20 mouse cellular contexts compared by ENCODE assay signal in genomic region chr8:44758727-44759126, GRCm38 (mm10).
DNase-seq lines count a peak whose midpoint lies in the region; ATAC-seq and TF ChIP-seq lines count a peak whose summit lies in the region.
"Had no signal": no experiment of that assay in that cellular context is flagged by ENCODE, and none has a peak within 500 bp of the region (broad histone marks: within the 10 kb centered on the region; RNA-seq: fewer than 3 reads in every experiment).

No protein-coding gene starts in this region.

- CTCF ChIA-PET in Patski (lab: Charles Lee), result interaction anchor here (1.2 to 1.5 kb wide), 4 partner anchors 19 to 593 kb away, joined by 3 to 4 read pairs (median 3); no protein-coding TSS in a partner anchor

- in situ Hi-C loops in Patski (cut with MboI; ENCODE audit: low pct_unique_long_range_greater_than_20kb), result no loop called here

- DNase-seq in embryonic facial prominence, embryonic 11.5 days (ENCODE audit: low spot score), result peak; percentile 7
- DNase-seq in embryonic facial prominence, embryonic 10.5 days (ENCODE audit: low spot score), result no peak
- DNase-seq in kidney, postnatal 14 days, result peak; percentile 9
- DNase-seq in kidney, adult 18-20 months, result no peak
- peak; percentile 90 for DNase-seq in Patski (ENCODE audit: low read depth, low spot score)
- DNase-seq in forebrain, embryonic 14.5 days (ENCODE audit: low spot score), result peak; percentile 49
- no peak for DNase-seq in heart, adult 8-10 months (ENCODE audit: low spot score)
- no peak for DNase-seq in layer of hippocampus, adult 8-10 months (ENCODE audit: low spot score in 2 of 2)
- DNase-seq: cerebellum, adult 18-20 months; gastrocnemius, postnatal 10 days; heart, adult 2 months; heart, postnatal 10 days; lung, postnatal 10 days; right cerebral cortex, adult 18-20 months; thymus, postnatal 4 days had no signal

- H3K4me2 ChIP-seq in embryonic facial prominence, embryonic 11.5 days (ENCODE audit: low read depth, low read length), result no peak overlapping the region
- H3K4me2 ChIP-seq in forebrain, embryonic 14.5 days (ENCODE audit: low read length), result no peak overlapping the region
- H3K4me2 ChIP-seq: hindbrain, embryonic 15.5 days; limb, embryonic 13.5 days; liver, embryonic 15.5 days; neural tube, embryonic 13.5 days had no signal

- ATAC-seq in embryonic facial prominence, embryonic 11.5 days (replicated peaks; ENCODE audit: insufficient number of reproducible peaks, low FRiP score, low TSS enrichment, low read depth), result no peak
- ATAC-seq in Patski, result peak; percentile 98
- peak; percentile 57; the same call in 1 of the 2 replicates for ATAC-seq in forebrain, embryonic 14.5 days

- no peaks in the 10 kb centered on the region for H3K27me3 ChIP-seq in embryonic facial prominence, embryonic 11.5 days (ENCODE audit: control insufficient read depth, insufficient read depth, low read length)
- no peaks in the 10 kb centered on the region for H3K27me3 ChIP-seq in embryonic facial prominence, embryonic 10.5 days (replicated peaks; ENCODE audit: low read depth, poor library complexity, severe bottlenecking)
- no peaks in the 10 kb centered on the region for H3K27me3 ChIP-seq in Patski
- H3K27me3 ChIP-seq in forebrain, embryonic 14.5 days (replicated peaks; ENCODE audit: control insufficient read depth, insufficient read depth, low read length), result no peaks in the 10 kb centered on the region
- H3K27me3 ChIP-seq: hindbrain, embryonic 15.5 days; limb, embryonic 13.5 days; liver, embryonic 15.5 days; neural tube, embryonic 13.5 days had no signal

- no peaks in the 10 kb centered on the region for H3K4me1 ChIP-seq in embryonic facial prominence, embryonic 11.5 days (ENCODE audit: control insufficient read depth, insufficient read depth, low read length)
- H3K4me1 ChIP-seq in embryonic facial prominence, embryonic 10.5 days, result no peaks in the 10 kb centered on the region
- H3K4me1 ChIP-seq in forebrain, embryonic 14.5 days (ENCODE audit: control insufficient read depth, insufficient read depth, low read length), result no peaks in the 10 kb centered on the region; the same call in 1 of the 2 replicates
- H3K4me1 ChIP-seq: hindbrain, embryonic 15.5 days; limb, embryonic 13.5 days; liver, embryonic 15.5 days; neural tube, embryonic 13.5 days had no signal

- no peak for TF ChIP-seq CTCF in Patski (IDR thresholded peaks at IDR 0.05)

- H3K9me3 ChIP-seq in embryonic facial prominence, embryonic 11.5 days (replicated peaks; ENCODE audit: control insufficient read depth, low read length), result no peaks in the 10 kb centered on the region
- no peaks in the 10 kb centered on the region for H3K9me3 ChIP-seq in embryonic facial prominence, embryonic 10.5 days
- no peaks in the 10 kb centered on the region for H3K9me3 ChIP-seq in forebrain, embryonic 14.5 days (replicated peaks; ENCODE audit: control insufficient read depth, low read length)
- H3K9me3 ChIP-seq: hindbrain, embryonic 15.5 days; limb, embryonic 13.5 days; liver, embryonic 15.5 days; neural tube, embryonic 13.5 days had no signal

- no peaks in the 10 kb centered on the region for H3K36me3 ChIP-seq in embryonic facial prominence, embryonic 11.5 days (replicated peaks; ENCODE audit: control insufficient read depth, insufficient read depth, low read depth, low read length)
- no peaks in the 10 kb centered on the region for H3K36me3 ChIP-seq in embryonic facial prominence, embryonic 10.5 days (replicated peaks)
- no peaks in the 10 kb centered on the region for H3K36me3 ChIP-seq in forebrain, embryonic 14.5 days (ENCODE audit: control insufficient read depth, insufficient read depth, low read length)
- H3K36me3 ChIP-seq: hindbrain, embryonic 15.5 days; limb, embryonic 13.5 days; liver, embryonic 15.5 days; neural tube, embryonic 13.5 days had no signal

- POLR2A ChIA-PET in Patski (lab: Charles Lee), result no interaction called here

- no peak overlapping the region for H3K4me3 ChIP-seq in embryonic facial prominence, embryonic 11.5 days (ENCODE audit: low read depth, low read length)
- no peak overlapping the region for H3K4me3 ChIP-seq in embryonic facial prominence, embryonic 10.5 days
- no peak overlapping the region for H3K4me3 ChIP-seq in forebrain, embryonic 14.5 days (ENCODE audit: low read depth, low read length)
- H3K4me3 ChIP-seq: heart, adult 2 months; hindbrain, embryonic 15.5 days; limb, embryonic 13.5 days; liver, embryonic 15.5 days; neural tube, embryonic 13.5 days had no signal

- 67% methylated on average over 6 of the region's 6 CpGs for WGBS in embryonic facial prominence, embryonic 11.5 days
- 73% methylated on average over 6 of the region's 6 CpGs for WGBS in embryonic facial prominence, embryonic 10.5 days
- WGBS in forebrain, embryonic 14.5 days, result 22% methylated on average over 6 of the region's 6 CpGs

- H3K9ac ChIP-seq in embryonic facial prominence, embryonic 11.5 days (replicated peaks; ENCODE audit: low read length), result no peak overlapping the region
- no peak overlapping the region for H3K9ac ChIP-seq in forebrain, embryonic 14.5 days (ENCODE audit: low read length)
- H3K9ac ChIP-seq: hindbrain, embryonic 15.5 days; limb, embryonic 13.5 days; liver, embryonic 15.5 days; neural tube, embryonic 13.5 days had no signal

- no peak overlapping the region for H3K27ac ChIP-seq in embryonic facial prominence, embryonic 11.5 days (replicated peaks; ENCODE audit: low read depth, low read length)
- H3K27ac ChIP-seq in embryonic facial prominence, embryonic 10.5 days (replicated peaks), result no peak overlapping the region
- no peak overlapping the region for H3K27ac ChIP-seq in forebrain, embryonic 14.5 days (ENCODE audit: low read depth, low read length)
- H3K27ac ChIP-seq: heart, adult 2 months; hindbrain, embryonic 15.5 days; limb, embryonic 13.5 days; liver, embryonic 15.5 days; neural tube, embryonic 13.5 days; stomach, postnatal 0 days had no signal

Comparison
In these comparisons a context has a peak if more than half of its experiments do, and no peak if none do; other contexts are left out.
1. DNase-seq: peak in embryonic facial prominence, embryonic 11.5 days (single experiment), kidney, postnatal 14 days (single experiment), Patski (single experiment) and forebrain, embryonic 14.5 days (single experiment); none in embryonic facial prominence, embryonic 10.5 days (single experiment), kidney, adult 18-20 months (single experiment), heart, adult 8-10 months (single experiment) and layer of hippocampus, adult 8-10 months (0 of 2).